Mouse (Mus musculus): ENCODE measurements around the gene Gemin4.

DNA sequence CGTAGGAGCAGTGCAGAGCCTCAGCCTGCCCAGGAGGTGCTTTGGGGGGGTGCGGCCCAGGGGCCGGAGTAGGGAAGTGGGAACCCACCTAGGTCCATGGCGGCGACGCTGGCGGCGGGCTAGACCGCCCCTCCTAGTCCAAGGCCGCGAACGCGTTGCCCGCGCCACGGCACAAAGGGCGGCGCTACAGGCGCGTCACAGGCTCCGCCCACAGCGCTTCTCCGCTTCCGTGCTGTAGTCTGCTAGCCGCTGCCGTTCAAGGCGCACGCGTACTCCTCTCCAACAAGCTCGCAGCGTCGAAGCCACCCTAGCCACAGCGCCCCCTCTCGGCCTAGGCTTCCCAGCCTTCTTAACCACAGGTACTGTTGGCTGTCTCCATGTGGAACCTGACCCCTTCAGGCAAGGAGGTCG is at the start of gene Gemin4, which contains the start of gene Dbil5:
- TF ChIP-seq CTCF (IDR thresholded peaks at IDR 0.05 in 2 of 3, conservative IDR thresholded peaks at IDR 0.05 in 1 of 3; ENCODE audit: control insufficient read depth in 1 of 3, insufficient read depth in 1 of 3, low read depth in 2 of 3, low read length in 3 of 3, poor library complexity in 1 of 3, severe bottlenecking in 1 of 3) (peak; percentile 93 to 98 (median 95)), RCOR1 (IDR thresholded peaks at IDR 0.05; ENCODE audit: low read depth, low read length) (no peak), MAZ (IDR thresholded peaks at IDR 0.05; ENCODE audit: low read depth, low read length) (peak; percentile 14; the same call in 1 of the 2 replicates), RAD21 (IDR thresholded peaks at IDR 0.05; ENCODE audit: low read depth, low read length) (peak; percentile 31), MYC (IDR thresholded peaks at IDR 0.05; ENCODE audit: low read depth, low read length) (0 out of 2 replicates have a peak, but pooled peaks have one; percentile 74), MAX (IDR thresholded peaks at IDR 0.05; ENCODE audit: low read length) (peak; percentile 82; the same call in 1 of the 2 replicates), ZMIZ1 (IDR thresholded peaks at IDR 0.05; ENCODE audit: low read depth, low read length) (peak; percentile 96; the same call in 1 of the 2 replicates), EP300 (IDR thresholded peaks at IDR 0.05; ENCODE audit: low read depth in 1 of 2, low read length in 2 of 2) (no peak), MEF2A (IDR thresholded peaks at IDR 0.05; ENCODE audit: extremely low read depth, insufficient replicate concordance, low read depth, low read length, poor library complexity, severe bottlenecking) (no peak), SMC3 (IDR thresholded peaks at IDR 0.05; ENCODE audit: low read depth, low read length) (peak; percentile 68), ZNF384 (IDR thresholded peaks at IDR 0.05; ENCODE audit: low read depth, low read length) (no peak)

Data from MEL (cell line).